Mouse (Mus musculus): ENCODE results near the gene Ccnd2.

Gene Ccnd2

DNA sequence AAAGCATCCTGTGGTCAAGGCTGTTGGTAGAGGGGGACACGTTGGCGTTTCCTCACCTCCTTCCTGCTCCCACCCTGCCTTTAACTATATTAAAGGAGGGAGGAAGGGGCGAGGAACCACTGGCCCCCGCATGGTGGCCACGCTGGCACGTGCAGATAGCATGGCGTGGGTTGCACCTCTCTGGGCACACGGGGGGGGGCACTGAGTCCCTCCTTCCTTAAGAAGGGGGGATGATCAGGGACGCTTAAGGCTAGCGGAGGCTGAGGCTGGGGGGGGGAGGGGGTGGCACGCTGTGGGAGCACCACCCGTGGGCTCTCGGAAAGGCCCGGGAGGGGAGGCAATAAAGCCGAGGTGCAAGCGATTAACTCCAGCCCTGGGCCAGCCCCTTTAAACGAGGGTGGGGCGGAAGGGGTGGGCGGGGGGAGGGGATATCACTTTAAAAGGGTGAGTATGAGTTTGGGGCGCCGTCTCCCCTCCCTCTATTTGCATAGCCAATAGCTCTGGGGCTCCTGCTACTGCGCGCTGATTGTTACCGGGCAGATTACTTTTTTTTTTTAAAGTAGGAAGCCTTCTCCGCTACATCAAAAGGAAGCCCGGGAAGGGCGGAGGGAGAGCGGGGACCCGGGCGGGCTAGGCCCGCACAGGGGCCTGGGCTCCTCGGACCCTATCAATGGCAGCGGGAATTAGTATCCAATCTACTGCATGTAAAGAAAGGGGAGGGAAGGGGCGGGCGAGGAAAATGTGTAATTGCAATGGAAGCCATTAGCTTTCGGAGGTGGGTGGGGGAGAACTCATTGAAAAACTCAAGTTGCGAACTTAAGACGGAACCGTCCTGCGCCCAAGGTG, at the start of gene Ccnd2:
Ccnd2 (minus strand) TSS at position 88 of the 846 bp plus-strand sequence.
- no peak for DNase-seq (ENCODE audit: low read depth, low spot score)

DNA sequence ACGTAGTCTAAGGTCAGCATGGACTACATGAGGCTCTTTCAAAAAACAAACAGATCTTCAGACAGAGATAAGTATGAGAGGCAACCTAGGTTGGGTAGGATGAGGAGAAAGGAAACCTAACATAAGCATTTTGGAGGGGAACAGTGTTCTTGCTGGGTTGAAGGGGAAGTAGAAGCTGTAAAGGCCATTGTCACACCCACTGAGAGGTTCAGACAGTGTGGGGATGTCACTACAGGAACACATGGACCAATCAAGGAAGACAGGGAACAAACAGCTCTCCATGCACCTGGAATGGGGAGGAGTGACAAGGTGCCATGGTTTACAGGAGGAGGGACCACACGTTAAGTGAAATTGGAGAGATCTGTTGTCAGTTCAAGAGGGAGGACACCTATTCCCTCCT, 45.0 kb upstream of the Ccnd2 start:
- DNase-seq (ENCODE audit: low read depth, low spot score): no peak

DNA sequence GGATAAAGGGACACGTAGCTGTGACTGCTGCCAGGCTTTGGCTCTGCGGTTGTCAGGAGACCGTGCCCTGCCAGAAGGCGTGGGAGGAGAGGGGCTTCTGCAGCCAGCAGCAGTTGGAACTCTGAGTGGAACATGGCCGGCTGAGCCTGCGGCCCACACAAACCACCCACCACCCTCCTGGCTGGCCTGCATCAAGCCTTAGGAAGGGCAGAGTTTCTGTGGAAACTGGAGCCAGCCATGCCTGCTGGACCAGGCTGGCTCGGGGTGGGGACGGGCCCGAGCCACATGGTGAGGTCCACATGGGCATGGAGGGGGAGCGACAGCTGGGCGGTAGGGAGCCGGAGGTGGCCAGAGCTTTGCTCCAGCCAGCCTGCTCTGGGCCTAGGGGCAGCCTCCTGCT, 29.3 kb upstream of the Ccnd2 start:
- no peak for DNase-seq (ENCODE audit: low read depth, low spot score)

DNA sequence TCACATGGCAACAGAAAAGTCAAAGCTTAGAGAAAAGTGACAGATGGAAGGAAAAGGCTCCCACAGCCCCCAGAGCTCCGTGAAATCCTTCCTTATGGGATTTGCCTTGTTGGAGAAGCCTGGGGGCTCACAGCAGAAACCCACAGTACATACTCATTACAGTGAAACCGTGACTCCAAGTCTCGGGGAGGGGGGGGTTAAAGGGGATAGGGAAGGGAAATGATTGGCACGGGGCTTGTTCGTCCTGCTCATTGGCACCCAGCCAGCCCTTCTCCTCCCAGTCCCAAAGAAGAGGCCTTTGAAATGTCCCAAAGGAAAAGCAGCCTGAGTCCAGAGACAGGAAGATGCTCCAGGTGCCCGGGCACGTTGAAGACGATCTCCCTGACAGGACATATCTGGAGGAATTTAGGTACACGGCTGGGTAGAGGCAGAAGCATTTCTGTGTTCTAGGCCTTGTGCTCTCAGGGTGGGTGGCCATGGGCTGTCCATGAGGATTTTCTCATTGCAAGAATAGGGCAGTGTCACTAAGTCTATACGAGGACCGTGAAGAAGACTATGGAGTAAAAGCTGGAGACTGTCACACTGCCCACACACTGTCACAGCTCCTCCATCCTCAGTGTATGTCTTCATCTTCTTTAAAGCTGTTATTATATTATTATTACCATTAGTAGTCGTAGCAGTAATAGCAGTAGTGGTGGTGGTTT, 27.2 kb upstream of the Ccnd2 start:
- no peak for DNase-seq (ENCODE audit: low read depth, low spot score)

DNA sequence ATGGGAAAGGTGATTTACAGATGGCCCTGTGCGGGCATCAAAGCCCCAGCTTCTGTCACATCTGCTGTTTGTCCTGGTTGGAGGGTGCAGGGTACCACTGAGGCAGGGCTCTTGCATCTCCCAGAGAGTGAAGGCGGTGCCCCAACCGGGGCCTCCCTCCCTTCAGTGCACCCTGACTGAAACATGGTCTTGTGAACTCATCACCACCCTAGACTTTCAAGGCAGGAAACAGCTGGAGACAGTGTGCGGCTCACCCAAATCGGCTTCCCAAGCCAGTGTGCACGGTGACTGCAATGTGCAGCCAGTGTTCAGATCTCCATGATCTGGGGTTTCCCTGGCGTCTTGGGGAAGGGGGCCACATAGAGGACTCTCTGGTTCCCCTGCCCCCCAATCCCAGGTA, 26.0 kb upstream of the Ccnd2 start:
- DNase-seq (ENCODE audit: low read depth, low spot score): no peak

DNA sequence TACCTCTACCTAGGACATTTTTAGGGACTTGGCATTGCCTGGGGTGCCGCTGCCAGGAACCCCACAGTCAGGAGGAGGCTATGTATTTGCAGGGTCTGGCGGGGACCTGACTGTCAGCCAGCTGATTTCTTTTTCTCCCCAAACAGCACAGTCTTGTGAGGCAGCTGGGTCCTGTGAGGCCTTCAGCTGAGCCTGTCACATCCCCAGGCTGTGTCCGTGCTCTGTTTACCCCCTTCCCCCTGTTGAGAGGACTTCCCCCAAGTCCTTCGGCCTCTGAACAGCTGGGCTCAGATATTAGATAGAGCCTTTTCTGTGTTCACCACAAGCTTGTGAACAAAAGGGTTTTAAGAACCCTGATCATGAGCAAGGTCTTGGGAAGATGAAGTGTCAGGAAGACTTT, 25.4 kb upstream of the Ccnd2 start:
- DNase-seq (ENCODE audit: low read depth, low spot score): no peak

DNA sequence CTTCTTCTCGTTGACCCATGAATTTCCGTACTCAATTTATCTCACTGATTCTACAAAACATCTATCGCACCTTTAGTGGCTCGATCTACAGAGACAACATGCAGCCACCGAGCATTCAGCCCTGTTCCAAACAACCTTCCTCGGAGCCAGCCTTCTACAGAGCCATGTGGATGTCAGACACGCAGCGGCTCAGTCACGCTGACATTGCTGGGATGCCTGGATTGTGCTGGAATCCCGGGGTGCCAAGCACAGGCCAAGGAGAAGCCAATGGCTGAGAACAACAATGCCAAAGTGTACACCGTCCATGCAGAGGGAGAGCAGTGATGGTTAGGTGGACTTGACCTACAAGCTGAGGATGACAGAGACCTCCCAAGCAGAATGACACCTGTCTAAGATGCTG, 20.5 kb upstream of the Ccnd2 start:
- DNase-seq (ENCODE audit: low read depth, low spot score): no peak

DNA sequence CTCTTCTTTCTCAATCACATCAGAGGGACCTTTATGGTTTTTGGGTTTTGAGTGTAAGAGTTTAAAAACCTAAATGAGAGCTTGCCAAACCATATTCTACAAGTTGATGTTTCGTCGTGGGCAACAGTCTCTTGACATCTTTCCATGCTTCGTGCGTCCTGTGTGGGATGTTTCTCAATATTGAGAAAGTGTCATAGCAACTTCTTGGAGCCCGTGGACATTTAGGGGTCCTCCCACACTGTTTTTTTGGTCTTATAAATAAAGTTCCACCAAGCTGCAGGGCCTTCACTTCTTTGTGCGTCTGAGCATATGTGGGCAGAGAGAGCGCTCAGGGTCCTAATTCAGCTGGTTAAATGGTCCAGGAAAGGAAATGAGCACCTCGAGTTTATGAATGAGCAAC, 18.7 kb upstream of the Ccnd2 start:
- no peak for DNase-seq (ENCODE audit: low read depth, low spot score)

DNA sequence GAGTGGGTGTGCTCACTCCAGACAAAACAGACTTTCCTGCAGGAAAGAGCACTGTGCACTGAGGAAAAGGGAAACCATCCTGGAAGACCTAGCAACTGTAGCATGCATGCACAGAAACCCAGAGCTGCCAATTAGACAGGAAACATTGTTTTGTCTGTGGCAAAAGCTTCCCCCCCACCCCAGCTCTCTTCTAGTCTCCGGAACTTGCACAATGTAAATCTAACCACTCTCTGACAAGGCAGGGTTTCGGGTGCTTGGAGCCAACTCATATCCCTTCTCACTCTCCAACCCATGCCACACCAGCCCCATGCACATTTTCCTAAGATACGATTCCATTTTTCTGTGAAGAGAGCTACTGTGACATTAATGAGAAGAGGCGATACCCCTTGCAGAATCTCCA, 13.7 kb upstream of the Ccnd2 start:
- DNase-seq (ENCODE audit: low read depth, low spot score): no peak

DNA sequence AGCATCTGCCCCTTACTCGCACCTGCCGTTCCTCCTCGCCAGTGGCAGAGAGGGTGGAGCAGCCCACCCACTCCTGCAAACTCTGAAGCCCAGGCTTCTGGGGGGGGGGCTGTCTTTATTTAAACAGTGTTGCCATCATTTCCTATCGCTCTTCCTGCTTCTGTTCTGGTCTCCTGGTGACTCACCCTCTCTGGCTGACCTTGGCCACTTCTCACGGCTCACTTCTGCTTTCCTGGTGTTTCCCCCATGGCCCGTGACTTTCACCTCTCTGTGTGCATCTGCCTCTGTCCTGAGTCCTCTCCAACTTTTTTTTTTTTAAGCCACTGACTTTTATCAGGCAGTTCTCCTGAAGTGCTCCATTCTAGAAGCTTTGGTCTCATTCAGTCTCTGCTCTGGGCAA, 10.8 kb upstream of the Ccnd2 start:
- DNase-seq (ENCODE audit: low read depth, low spot score): no peak

DNA sequence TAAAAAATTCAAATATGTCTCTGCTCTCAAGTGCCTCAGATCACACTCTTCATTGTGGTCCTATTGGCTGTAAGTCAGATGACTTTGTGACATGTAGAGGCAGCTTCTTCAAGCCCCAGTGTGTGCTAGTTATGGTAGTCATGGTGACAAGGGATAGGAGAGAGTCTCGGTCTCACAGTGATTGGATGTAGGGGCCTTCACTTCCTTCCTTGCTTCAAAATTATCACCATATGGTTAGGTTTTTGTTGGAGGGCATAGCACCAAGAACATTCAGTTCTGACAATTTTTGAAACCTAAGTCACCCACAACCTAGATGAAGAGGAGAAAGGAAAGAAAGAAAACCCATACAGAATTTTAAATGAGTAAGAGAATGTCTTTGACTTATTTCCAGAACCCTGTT, 5.3 kb upstream of the Ccnd2 start:
- DNase-seq (ENCODE audit: low read depth, low spot score): no peak

DNA sequence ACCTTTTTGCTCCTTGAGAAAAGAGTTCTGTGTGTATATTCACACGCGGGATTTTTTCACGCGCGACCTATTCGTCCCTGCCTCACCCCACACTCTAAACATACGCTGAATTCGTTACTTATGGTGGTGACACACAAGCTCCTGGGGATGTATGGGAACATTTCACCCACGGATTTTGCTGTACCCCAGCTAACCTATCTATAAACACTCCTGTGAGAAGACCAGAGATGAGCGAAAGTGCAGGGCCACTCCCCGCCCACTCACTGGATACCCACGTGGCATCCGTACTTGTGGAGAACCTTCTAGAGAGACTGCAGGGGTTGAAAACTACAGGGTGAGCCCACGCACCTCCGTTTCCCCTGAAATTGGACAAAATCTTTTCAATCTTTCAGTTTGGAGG, 3.5 kb upstream of the Ccnd2 start:
- DNase-seq (ENCODE audit: low read depth, low spot score): no peak

DNA sequence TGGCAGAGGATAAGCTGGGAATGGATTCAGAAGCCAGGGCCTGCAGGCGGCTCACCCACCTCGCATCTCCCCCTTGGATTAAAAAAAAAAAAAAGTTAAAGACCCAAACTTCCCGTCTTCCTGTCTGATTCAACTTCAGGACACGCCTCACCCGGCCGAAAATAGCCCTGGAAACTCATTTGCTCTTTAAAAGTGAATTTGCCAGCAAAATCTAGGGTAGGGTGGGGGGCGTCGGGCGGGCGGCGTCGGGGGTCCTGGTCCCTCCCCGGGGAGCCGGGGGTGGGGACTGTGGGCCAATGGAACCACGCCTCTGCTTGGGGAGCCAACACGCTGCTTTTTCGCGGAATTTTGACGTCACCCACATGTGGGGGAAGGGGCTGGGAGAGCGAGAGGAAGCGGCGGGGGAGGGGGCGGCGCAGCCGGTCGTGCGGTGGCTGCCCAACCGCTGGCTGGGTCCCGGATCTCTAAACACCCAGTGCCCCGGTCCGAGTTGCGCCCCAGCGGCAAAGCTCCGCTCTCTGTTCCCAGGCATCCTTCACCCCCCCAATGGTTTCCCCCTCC, 2.8 kb upstream of the Ccnd2 start:
- DNase-seq (ENCODE audit: low read depth, low spot score): no peak

DNA sequence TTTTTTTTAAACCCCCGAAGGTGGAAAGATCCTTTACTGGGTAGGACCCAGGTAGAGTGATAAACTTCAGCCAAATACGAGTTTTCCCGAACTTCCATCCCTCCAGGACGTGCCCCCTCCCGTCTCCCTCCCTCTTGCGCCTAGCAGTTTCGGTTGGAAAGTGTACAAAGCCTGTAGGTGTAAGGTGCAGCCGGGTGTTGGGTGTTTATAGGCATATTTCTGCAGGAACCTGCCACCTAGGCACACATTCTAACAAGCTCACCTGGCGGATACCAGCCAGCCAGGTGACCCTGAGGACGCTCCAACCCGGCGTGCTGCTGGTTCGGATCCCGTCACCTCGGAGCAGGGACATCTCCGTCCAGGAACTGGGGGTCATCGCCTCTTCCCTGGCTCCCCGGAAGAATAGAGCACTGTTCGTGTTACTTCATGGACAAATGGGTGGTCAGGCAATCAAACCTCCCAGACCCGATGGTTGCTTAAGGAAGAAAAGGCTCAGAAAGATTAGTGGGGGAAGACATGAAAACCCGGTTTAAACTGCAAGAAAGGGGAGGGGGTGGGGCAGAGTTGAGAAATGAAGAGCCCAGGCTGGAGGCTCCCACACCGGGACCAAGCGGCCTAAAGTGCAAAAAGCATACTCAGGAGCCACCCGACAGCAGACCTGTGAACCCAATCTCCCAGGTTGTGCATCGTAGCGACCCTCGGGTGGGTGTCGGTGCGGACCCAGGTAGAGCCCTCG, 2.1 kb upstream of the Ccnd2 start:
- DNase-seq (ENCODE audit: low read depth, low spot score): no peak

DNA sequence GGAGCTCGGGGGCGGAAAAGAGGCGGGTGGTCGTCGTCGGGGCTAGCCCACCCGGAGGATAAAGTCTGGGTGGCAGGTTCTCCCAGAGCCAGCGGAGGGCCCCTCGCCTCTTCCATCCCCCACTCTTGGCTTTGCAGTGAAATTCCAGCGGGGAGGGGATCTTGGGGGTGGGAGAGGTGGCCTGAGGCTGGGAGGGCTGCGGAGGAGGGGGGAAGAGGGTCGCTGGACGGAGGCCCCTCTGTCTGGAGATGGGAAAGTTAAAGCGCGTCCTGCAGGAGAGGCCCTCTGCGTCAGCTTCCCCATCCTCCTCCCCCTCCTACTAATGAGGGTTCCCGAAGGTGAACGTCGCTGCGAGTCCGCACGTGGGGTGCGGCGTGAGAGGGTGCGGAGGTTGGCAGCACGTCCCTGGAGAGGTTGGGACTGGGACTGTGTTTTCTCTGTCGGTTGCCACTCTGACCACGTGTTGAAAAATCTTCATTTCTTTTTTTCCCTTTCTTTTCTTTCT, 1.4 kb upstream of the Ccnd2 start:
- no peak for DNase-seq (ENCODE audit: low read depth, low spot score)

DNA sequence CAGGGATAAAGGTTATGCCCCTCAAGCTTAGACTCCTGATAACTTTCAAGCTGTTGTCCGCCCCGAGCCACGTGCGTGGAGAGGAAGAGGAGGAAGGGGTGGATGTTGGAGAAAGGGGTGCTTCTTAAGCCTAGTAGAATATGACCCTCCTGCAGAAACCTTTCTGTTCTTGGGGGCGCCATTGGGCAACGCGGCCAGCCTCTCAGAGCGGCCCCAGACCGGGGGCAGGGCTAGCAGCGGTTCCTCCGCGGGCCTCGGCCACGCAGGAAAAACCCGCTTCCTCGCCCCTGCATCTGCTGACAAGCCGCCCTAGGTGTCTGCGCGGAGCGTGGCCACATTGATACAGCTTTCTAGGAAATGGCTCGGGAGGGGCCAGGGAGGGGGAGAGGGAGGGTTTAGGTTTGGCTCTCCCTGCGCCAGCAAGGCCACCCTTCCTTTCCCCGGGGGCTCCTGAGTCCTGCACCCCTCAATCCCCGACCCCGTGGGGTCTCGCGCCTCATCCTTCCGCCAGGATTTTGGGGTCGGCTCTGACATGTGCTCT, 358 bp downstream of the Ccnd2 start:
- no peak for DNase-seq (ENCODE audit: low read depth, low spot score)

DNA sequence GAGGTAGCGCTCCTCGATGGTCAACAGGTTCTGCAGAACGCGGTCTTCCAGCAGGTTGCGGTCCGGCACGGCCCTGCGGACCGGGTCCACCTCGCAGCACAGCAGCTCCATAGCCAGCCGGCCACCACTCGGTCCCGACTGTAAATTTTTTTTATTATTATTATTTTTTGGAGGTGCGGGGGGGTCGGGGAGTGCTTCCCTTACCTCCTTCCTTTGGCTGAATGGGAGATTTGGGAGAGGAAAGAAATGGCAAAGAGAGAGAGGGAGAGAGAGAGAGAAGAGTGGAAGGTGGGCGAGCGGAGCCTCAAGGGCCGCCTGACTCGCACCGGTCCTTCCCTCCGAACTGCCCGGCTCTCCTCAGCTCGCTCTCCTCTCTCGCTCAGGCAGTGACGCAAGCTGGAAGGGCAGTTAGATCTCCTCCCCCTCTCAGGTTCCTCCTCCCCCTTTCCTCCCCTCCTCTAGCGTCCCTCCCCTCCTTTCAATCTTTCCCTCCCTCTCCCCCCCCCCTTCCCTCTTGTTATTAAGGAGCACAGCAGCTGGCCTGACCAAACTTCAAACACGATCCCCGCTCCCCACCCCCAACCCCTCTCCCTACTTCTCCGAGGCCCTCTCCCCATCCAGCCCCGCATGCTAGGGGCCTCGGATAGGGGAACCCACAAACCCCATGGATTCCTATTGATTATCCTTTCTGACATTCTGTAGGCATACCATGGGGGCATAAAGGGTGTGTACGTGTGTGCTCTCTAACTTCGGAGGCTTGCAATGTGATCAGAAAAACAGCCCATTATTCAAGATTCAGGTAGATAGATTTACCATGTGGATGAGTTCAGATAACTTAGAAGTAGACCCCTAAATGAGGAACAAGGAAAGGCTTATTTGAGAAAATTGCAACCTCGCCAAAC, 1.1 kb downstream of the Ccnd2 start:
- DNase-seq (ENCODE audit: low read depth, low spot score): no peak

DNA sequence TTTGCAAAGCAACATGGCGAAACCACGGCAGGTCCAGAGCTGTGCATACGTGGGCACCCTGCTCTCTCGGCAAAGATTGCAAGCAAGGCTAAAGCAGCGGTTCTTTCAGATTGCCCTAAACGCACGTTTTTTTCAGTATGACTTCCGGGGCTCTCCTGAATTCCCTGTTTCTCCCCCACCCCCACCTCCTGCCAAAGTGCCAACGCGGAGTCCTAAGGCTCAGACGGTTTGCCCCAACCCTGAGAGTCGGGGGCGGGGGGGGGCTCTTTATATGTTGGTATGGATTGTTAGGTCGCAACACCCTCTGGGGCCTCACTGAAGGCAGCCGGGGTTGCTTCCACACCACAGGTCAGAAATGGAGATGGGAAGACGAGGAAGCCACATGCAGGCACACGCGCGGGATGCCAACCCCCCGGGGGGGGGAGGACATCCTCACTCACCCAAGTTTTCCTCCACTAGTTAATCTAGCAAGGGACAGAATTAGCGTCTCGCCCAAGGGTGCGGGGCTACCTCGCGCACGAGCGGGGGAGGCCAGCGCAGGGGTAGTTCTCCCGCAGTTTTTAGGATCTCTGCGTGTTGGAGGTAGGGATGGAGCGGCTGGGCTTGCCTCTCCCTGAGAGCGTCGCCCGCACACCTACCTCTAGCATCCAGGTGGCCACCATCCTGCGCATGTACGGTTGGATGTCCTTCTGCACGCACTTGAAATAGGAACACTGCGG, 1.9 kb downstream of the Ccnd2 start:
- DNase-seq (ENCODE audit: low read depth, low spot score): no peak

DNA sequence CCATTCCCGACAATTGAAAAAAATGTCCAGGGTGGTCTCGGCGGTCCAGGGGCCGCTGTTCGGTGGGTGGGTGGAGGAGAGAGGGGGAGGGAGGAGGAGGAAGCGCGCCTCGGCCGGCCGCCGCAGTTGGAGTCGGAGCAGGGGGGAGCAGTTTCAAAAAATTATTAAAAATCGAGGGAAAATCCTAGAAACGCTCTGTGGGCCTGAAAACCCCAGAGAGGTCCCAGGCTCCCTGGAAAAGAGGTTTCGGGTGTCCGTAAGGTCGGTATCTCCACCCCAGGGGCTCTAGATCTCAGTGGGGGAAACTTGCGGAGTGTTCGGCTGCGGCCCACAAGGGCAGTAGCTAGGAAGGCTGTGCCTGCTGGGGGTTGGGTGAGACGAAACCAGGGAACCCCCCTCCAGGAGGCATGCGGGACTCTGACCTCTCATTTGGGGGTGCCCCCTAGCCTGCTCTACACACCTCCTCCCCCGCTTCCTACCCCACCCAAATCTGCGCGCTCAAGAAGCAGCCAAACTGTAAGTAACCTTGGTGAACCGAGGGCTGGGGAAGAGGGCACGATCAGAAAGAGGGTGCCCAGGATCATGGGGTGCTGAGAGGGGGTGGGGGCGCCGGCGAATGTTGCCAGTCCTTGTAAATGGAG, 2.6 kb downstream of the Ccnd2 start:
- DNase-seq (ENCODE audit: low read depth, low spot score): no peak
